Mouse (Mus musculus) cerebellum, adult 9-10 months (tissue): ENCODE measurements around the gene Hacd2.

Source experiments
- DNase-seq: peaks from one replicate; pipeline ENCODE4 v3.0.0; 2022

Hacd2 gene

GRCm38 (mm10) chr16:35007361-35007760, 14.9 kb upstream of the Hacd2 start:
- no peak for DNase-seq

DNA sequence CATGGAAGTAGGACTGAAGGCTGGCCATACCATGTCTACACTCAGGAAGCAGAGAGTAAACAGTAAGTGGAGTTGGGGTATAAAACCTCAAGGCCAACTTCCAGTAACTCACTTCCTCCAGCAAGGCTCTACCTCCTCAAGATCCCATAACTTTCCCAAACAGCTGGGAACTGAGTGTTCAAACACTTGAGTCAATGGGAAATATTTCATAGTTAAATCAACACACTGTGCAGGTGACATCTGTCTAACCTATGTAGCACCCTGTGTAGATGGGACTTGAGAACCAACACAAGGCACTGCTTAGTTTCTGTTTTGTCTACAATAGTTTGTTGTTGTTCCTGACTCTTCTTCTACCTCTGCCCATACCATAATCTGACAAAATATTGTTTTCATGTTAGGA, 13.8 kb upstream of the Hacd2 start:
- DNase-seq, result no peak

GRCm38 (mm10) chr16:35013501-35013900, 8.7 kb upstream of the Hacd2 start:
- no peak for DNase-seq

- no peak for DNase-seq
Measured at GRCm38 (mm10) chr16:35016491-35016890, 5.7 kb upstream of the Hacd2 start.

GRCm38 (mm10) chr16:35018470-35018974, 3.7 kb upstream of the Hacd2 start:
- no peak for DNase-seq

DNA sequence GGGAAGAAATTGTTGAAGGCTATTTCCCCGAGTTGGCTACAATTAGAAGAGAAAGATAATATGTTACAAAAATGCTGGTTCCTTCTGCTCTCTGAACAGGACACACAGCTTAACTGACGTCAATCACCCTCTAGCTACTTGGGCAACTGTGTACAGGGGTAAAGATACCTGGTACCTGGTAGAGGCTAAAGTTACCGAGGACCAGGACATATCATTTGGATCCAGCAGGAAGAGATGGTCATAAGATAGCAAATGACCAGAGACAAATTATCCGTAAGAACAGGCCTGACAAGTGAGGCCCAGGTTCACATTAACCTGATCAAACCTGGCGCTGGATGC, 356 bp upstream of the Hacd2 start:
- no peak for DNase-seq

- DNase-seq, result no peak
Measured at GRCm38 (mm10) chr16:35023138-35023735, 1.0 kb downstream of the Hacd2 start.

DNA sequence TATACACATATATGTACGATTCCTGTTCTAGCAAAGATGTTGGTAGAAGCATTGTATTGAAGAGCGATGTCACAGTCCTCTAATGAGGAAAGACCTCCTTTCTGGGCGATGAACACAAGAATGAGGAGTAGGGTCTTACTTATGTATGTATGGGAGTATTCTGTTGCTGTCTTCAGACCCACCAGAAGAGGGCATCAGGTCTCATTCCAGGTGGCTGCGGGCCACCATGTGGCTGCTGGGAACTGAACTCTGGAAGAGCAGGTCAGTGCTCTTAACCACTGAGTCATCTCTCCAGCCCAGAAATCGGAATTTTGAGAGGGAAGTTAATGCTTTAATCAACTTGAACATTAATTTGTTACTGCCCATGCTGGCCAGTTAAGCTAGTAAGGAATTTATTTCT, 2.1 kb downstream of the Hacd2 start:
- DNase-seq, result no peak

DNA sequence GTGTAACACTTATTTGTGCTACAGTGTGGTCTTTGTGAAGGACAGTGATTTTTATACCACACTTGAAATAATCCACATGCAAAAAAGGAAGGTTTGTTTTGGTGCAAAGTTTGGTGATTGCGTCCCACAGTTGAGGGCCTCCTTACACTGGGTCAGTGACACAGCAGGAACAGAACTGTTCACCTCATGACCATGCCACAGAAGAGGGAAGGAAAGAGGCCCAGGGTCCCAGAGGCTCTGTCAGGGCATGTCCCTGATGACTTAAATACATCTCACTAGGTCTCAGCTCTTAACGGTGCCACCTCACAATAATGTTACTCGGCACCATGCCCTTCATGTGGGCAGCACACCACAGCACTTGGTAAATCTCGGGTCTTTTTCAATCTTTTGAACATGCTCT, 3.1 kb downstream of the Hacd2 start:
- no peak for DNase-seq

GRCm38 (mm10) chr16:35033241-35033640, 11.0 kb downstream of the Hacd2 start:
- no peak for DNase-seq

GRCm38 (mm10) chr16:35033809-35034577, 11.8 kb downstream of the Hacd2 start:
- no peak for DNase-seq

- DNase-seq, result no peak
Measured at GRCm38 (mm10) chr16:35034971-35035370, 12.7 kb downstream of the Hacd2 start.

DNA sequence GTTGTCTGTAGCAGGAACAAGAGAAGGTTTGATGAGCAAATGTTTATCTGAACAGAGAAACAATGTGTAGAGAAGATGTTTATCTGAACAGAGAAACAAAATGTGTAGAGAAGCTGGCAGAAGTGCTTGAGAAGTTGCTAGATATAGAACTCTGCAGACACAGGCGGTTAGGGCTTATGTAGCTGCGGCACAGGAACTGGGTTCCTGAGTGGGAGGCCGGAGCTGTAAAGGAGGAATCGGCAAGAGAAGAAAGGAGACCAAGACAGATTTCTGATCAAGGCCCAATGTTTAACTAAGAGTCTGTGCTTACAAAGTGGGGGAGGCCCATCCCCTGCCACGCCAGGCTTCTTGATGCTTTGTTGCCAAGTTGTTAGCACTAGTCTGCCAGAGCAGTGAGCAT, 14.5 kb downstream of the Hacd2 start:
- DNase-seq, result no peak

- DNase-seq, result no peak
Measured at GRCm38 (mm10) chr16:35038343-35039057, 16.3 kb downstream of the Hacd2 start.

DNA sequence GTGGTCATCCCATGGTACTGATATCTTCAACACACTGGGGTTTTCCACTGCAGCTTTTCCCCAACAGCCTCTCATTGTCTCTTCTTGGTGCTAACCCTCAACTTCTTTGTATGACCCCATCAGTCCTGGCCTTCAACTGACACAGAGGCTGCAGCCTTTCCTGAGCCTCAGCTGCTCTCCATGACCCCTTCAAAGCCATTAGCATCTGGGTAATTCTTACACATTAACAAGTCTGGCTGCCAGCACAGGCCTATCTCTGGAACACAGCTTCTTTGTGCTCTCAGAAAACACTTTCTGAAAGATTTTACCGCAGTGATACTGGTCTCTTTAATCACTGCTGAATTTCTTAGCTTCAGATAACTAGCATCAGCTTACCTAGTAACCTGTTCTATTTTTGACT, 17.9 kb downstream of the Hacd2 start:
- DNase-seq, result no peak

GRCm38 (mm10) chr16:35041001-35041400, 18.8 kb downstream of the Hacd2 start:
- no peak for DNase-seq

DNA sequence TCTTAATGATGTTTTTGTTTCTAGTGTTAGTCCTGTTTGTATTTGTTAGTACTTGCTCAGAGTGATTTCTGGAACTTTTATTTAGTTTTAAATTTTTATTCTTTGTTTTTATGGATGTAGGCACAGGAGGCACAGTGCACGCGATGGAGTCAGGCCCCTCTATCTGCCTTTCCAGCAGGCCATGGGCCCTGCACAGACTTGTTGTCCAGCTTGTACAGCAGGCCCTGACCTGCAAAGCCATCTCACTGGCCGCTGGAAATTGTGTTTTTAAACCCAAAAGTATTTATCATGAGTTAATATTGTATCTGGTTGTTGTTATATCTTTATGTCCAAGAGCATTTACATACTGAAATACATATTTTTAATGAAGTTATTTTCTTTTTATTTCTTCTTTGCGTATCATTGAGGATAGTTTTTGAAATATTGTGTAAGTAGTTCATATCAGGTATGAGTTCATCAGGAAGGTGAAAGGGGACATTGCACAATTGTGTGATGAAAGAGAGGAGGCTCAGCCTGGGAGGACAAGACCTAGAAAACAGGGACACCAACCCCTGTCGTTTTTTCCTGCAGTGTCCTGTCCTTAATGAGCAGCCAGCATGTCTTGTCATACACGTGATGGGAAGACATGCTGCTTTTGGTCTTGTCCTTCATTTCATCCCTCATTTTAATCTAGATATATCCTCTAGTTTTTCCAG, 24.0 kb downstream of the Hacd2 start:
- no peak for DNase-seq

GRCm38 (mm10) chr16:35047272-35047969, 25.2 kb downstream of the Hacd2 start:
- no peak for DNase-seq

- peak; percentile 43 for DNase-seq
Measured at GRCm38 (mm10) chr16:35051066-35051465, 28.8 kb downstream of the Hacd2 start.

DNA sequence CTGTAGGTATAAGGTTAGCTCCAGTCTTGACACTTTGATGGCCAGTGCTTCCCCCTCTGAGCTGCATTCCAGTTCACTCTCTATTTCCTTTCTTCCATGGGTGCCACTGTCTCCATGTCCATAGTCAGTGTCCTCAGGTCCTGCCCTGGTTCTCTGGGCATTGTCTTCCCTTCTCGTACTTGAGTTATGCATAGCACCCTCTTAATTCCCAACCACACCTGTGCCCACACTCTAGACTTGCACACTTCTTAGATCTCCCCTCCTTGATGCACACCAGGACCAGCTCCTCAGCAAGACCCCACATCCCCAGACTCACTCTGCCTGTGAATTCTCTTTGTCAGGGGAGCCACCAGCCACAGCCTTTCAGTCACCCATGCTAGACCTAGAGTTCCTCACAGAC, 30.0 kb downstream of the Hacd2 start:
- no peak for DNase-seq

GRCm38 (mm10) chr16:35054432-35055193, 32.4 kb downstream of the Hacd2 start:
- DNase-seq, result no peak

GRCm38 (mm10) chr16:35055194-35055506, 32.9 kb downstream of the Hacd2 start:
- DNase-seq, result no peak
